Mouse (Mus musculus) layer of hippocampus, postnatal 10 days (tissue): ENCODE results near the gene Bsnd. TPM values are rescaled to one million over a fixed set of nuclear protein-coding genes. Genes with fewer than 3 reads are reported as not detected.

ENCODE experiments used
- DNase-seq, 2 experiments: peaks; one replicate each; pipeline ENCODE4 v3.0.0; 2021; ENCODE audit warnings: low spot score in 2 of 2
- long read RNA-seq: library from polyadenylated mRNA; stranded (forward); transcript quantifications from one replicate; pipeline ENCODE4 v2.0.0, GENCODE M21; 2023
- total RNA-seq, 2 experiments: library from RNA; stranded (reverse); gene quantifications; 2 replicates each; pipeline ENCODE4 v1.2.3; 2021

Bsnd gene
- not detected for total RNA-seq
- long read RNA-seq = 0 reads

DNA sequence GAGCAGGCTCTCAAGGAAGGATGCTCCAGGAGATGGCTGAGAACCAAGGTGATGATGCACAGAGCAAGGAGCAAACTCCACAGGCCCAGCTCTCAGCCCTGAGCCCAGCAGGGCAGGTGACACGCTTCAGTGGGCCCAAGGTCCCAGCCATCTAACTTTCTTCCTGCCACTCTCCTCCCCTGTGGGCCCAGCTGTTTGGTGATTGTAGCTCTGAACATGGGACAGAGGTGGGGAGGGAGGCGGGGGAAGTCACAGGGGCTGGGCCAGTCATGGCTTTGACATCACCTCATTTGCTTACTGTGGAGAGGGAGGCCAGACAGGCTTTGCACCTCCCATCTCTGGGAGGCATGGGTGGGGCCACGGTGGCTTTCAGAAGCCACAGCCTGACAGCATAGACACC lies at the start of gene Bsnd:
TSS of gene Bsnd (minus strand) at position 168 of the 400 bp plus-strand sequence.
- no peak for DNase-seq

DNA sequence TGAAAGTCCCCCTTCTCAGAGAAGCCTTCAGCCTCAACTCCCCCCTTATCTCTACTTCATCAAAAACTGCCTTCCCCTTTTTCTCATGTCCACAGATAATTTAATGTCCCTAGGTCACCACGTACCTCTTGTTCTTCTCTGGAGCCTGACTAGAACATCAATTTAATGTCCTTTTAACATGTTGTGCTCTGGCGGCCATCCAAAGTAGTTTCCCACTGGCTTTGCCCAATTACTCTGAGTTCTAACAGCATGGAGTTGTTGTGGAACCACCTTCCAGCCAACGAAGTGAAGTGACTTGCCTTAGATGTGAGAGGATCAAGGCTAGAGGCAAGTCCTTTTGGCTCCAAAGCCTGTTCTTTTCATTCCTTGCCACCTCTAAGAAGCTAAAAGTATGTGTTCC lies 49.4 kb upstream of the Bsnd start:
- DNase-seq = no peak

DNA sequence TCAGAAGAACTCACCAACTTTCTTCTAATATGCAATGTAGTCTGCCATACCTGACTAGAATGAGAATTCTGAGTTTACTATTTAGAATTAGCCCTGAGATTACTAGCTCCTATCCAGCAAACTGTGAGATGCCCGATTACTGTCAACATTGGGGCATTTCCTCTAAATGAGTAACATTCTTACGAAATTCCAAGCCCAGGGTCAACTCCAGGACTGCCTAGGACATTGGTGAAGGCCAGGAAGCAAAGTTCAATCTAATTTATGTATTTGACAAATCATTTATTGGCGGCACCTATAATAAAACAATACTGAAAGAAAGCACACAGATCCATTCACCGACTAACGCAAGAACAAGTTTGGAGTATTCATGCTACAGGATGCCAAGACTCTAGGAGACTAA lies 47.7 kb upstream of the Bsnd start:
- DNase-seq = no peak

DNA sequence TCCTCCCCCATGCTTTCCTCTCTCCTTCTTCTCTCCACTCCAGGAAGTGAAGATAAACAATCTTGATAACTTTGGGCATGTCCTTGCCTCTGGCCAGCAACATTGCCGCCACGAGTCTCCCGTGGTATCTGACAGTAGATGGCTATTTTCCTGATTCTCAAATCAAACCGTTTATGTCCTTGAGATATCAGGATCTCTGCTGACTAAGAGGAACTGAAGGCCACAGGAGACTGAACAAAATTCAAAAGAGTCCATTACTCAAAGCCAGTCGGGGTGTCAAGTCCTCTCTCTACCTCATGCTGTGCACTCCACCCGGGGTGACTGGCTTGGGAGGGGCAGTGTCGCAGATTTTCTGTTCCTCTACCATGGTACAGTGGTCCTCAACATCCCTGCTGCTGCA lies 42.2 kb upstream of the Bsnd start:
- no peak for DNase-seq

DNA sequence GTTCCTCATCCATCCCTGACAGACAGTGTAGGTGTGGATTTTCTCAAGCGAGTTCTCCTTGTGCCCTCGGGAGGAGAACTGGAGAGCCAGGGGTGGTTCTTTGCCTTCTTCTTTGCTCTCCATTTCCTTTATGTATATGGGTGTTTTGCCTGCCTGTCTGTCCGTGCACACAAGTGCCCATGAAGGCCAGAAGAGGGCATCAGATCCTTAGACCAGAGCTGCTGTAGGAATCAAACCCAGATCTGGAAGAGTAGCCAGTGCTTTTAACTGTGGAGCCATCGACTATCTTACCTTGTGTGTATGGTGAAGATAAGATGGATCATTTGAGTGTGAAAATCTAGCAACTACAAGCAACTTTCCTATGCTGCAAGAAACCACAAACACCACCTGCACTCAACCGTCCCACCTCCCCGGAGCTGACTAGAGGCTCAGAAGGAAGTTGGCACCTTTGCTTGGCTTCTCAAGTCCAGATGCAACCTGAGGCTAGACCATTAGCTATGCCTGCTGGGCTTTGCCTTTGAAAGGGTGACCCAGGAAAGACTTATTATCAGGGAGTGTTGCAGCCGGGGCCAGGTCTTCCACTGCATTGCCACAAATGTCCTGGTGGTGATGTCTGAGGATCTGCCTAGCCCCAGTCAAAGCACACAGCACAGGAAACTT lies 41.5 kb upstream of the Bsnd start:
- DNase-seq = no peak

DNA sequence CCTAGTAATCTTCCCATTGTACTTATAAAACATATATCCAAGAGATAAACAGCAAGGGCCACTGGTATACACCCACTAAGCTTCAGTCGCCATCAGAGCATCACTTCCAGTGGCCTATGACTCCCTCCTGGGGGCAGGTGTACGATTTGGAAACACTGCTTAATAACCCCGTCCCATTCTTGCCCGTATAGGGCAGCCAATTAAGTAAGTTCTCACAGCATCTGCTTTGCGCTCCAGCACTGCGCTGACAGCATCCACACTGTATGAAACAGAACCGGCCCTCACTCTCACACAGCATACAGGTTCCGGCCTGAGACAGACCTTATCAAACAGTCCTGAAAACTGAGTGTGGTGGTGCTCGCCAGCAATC lies 38.0 kb upstream of the Bsnd start:
- no peak for DNase-seq

DNA sequence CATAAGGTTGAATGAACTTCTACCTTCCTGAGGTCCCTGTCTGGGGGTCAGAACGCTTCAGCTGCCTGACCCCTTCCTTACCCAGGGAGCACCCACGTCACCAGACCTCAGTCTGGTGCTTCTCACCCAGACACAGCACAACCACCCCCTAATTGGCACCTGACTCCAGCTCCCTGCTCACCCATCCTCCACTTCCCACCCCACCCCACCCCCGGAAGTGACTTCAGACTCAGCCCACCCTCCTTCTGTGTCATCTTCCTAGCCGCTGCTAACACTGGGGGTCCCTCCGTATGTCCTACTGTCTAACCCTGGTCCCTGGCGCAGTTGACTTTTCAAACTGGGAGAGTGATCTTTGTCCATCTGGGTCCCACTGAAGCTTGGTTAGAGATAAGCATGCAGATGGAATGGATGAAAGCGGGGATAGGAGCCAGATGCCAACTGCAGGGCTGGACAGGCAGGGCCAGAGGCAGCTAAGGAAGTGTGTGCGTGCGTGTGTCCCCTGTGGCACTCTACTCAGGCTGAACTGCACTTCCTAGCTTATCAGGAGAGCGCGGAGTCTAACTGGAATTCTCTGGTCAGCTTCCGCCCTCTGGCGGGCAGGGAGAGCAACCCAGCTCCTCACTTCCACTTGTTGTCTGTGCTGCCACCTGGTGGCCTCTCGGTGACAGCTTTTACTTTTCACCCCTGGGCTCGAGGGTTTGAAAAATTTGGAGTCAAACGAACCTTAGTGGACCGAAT lies 37.5 kb upstream of the Bsnd start:
- DNase-seq = peak; percentile 95 to 96

DNA sequence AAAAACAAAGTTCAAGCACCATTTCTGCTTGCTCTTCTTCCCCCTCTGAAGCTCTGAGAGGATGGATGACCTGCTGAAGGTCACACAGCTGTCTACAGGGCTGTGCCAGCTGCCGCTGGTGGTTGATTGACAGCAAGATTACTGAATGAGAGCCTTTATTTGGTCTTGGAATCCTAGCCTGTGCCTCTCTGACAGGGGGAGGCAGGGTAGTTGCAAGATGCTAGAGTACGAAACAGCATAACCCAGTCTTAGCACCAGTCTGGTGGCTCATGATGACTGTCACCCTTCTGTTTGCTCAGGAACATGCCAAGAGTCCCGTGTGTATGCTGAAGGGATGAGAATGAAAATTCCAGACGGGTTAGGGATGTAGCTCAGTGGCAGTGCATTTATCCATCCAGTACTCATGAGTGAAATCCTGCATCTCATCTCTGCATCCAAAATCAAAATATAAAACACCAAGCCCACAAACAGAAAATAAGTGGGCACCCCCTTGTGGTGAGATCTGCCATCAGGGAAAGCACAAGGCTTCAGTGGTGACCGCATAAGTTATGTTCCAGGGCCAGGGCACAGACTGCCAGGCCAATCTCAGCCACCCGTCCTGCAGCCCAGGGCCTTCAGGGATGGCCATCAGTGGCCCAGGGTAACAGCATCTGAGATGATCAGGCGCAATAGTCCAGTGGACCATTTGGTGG lies 35.9 kb upstream of the Bsnd start:
- peak; percentile 36 to 61 for DNase-seq

DNA sequence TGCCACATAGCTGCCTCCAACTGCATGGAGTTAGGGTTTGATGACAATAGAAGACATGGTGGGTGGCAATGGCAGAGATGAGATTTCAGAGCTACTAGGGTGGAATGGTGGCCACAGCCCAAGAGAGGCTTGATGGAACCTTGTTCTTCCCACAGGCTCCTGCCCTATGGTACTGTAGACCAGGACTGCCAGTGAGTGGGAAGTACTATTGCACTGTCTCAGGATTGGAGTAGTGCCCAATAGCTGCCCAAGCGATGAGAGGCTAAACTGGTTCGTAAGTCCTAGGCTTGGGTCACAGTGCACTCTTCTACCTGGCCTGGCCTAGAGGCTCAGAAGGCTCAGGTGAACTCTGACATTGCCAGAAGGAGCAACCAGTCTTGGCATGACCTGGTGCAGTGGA lies 32.9 kb upstream of the Bsnd start:
- no peak for DNase-seq

DNA sequence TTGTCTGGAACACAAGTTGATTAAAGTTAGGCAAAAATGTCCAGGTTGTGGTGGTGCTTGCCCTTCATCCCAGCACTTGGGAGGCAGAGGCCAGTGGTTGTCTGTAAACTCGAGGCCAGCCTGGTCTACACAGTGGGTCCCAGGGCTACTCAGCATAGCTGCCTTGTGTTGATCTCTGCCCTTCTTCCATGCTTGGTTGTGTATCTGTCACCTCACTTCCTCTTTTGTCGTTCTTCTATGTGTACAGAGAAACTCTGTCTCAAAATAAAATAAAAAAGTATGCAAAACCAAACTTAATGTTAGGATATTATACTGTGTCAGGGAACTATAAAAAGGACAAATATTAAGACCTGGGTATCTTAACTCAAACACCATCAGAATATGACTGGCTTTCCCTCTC lies 32.0 kb upstream of the Bsnd start:
- no peak for DNase-seq

DNA sequence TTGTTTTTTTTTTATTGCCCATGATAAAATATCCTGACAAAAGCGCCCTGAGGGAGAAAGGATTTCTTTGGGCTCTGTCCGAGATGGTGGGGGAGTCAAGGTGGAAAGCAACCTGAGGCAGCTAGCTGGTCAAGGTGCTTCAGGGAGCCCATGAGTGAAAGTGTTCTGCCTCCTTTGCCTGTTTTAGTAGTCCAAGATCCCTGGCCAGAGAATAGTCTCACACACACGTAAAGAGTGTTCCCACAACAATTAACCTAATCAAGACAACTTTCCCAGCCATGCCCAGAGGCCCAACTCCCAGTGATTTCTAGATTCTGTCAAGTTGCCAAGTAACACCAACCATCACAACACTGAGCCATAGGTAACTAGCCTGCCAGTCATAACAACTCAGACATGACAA lies 30.5 kb upstream of the Bsnd start:
- no peak for DNase-seq

DNA sequence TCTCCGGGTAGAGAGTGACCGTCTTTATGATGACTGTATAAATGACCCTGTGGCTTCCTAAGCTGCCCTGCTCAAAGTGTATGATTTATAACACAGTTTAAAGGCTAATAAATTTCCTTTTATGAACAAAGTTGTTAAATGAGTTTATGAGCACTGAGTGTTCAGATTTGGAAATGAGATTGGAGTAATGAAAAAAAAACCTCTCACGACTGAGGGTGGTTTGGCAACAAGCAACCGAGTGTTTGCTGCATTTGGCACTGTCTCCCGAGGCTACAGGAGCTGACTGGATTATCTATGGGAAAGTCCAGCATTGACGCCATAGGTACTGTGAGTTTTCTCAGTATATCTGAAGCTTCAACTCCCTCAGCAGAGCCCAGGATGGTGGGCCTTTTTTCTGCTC lies 22.5 kb upstream of the Bsnd start:
- DNase-seq = no peak

DNA sequence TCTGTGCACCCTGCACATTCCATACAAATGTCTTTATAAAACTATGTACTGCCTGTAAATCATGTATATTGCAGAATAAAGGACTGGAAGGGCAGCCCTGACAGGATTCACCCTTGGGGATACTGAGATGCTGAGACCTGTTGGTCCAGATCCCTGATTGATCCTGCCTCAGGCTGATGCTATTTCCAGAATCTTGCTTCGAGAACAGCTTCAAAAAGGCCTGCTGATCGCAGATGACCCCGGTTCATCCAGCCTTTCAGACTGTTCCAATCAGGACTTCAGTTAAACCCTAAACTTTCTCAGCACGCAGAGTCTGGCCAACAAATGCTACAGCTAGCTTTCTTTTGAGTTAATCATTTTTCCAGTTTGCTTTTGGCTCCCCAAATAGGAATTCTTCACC lies 17.8 kb upstream of the Bsnd start:
- DNase-seq = no peak

DNA sequence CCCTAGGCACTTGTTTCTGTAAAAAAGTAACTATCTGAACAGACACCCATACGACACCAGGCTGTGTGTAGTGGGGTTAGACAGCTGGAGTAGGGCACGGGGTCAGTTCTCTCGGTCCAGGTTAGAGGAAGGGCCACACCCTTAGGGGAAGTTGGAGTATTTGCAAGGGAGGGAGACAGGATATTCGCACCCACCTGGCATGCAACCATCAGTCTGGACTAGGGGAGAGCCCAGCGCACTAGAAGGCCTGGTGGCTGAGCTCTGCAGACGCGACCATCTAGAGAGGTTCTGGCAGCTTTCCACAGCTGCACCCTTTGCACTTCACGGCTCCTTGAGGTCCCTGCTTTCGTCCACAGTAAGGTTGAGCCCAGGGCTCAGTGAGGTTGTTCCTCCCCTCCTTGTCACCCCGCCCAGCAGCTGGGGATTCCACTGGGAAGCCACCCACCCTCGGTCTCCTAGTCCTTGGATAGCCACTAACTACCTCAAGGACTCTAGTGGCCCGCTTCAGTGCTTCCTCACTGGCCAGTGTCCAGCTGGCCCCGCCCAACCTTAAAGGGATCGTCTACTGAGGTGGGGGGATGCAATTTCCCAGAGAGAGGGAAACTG lies 13.5 kb upstream of the Bsnd start:
- DNase-seq = no peak

DNA sequence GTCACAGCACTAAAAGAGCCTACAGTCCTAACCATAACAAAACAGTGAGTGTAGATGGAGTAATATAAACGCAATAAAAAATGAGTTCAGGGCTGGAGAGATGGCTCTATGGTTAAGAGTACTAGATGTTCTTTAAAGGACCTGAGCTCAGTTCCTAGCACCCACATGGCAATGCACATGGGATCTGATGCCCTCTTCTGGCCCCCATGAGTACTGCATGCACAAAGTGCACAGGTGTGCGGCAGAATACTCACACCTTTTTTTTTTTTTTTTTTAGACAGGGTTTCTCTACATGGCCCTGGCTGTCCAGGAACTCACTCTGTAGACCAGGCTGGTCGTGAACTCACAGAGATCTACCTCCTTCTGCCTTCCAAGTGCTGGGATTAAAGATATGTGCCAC lies 11.5 kb upstream of the Bsnd start:
- DNase-seq = no peak

DNA sequence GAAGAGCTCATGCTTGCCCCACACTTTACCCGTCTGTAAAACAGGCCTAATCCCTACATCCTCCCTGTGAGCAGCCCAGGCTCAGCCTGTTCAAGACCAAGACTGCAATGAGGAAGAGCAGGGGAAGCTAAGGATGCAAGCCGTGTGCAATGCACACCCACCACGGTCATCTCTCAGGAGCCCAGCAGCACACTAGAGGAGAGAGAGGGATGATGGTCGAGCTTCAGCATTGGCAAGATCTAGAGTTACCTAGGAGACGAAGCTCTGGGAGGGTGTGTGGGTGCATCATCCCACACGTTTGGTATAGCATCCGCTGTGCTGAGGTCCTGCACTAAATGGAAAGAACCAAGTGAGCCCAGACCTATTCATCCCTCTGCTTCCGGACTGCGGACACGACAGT lies 8.0 kb upstream of the Bsnd start:
- DNase-seq = no peak

DNA sequence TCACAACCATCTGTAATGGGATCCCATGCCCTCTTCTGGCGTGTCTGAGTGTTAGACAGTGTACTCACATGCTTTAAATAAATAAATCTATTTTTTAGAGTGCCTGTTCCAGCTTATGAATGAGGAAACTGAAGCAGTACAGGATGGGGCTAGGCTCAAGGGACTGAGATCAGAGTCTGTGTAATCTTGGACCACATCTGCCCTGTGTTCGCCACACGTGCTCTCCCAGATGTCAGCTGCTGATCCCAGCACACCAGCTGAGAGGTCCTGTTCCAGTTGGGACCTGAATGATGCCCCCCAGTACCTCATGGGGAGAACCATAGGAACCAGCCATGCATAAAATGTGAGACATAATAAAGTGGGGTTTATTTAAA lies 6.4 kb upstream of the Bsnd start:
- DNase-seq = no peak

DNA sequence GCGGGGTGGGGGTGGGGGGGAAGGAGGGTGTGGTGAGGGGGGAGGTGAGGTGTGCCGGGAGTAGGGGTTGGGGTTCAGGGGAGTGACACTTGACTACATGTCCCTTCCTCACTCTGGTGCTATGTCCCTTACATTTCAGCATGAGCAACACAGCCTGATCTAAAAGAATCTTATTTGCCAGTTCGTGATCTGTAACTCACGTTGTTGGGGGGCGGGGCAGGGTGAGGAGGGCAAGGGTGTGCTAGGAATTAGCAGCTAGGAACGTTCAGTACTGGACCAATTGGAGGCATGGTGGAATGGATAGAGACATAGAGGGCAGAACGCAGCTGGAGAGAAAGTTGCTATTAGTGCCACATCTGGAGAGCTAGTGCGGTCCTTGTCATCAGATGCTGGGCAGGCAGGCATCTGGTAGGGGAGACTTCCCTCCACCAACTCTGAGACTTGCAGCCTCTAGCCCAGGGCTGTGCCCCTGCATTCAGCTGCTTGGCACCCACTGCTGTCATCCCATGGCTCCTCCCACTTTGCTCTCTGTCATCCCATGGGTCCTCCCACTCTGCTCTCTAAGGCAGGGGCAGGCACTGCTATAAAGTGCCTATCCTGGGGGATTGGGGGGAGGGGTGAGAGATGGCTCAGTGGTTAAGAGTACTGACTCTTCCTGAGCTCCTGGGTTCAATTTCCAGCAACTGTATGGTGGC lies 5.8 kb upstream of the Bsnd start:
- DNase-seq = no peak

DNA sequence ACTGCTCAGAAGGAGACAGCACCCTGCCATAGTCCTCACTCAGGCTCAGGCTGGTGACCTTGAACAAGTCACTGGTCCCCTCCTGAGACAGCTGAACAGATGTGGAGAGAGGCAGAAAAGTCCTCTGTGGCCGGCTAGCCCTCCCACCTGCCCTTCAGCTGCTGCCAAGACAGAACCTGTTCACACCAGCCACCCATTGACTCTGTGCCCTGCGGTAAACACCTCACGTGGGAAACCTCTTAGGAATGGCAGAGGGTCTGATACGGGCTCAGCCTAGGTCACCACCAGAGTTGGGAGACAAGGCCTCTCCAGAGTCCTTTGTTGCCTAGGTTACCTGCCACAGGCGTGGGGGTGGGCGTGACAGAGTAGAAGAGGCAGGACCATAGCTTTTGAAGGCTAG lies 4.8 kb upstream of the Bsnd start:
- no peak for DNase-seq

DNA sequence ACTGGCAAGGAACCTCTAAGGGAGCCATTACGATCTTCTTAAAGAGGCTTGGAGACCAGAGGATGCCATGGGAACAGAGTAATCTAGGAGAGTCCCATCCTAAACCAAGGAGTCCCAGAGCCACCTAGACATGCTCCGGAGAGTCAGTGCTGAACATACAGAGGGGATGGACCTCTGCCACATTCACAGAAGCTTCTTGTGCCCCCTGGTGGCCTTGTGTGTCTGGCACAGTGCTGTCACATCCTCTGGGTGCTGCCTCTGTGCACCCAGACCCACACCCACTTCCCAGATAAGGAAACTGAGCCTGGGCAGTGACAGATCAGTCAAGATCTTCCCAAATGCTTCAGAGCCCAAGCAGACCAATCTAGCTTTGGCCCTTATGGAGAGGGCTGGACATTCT lies 1.6 kb upstream of the Bsnd start:
- no peak for DNase-seq

DNA sequence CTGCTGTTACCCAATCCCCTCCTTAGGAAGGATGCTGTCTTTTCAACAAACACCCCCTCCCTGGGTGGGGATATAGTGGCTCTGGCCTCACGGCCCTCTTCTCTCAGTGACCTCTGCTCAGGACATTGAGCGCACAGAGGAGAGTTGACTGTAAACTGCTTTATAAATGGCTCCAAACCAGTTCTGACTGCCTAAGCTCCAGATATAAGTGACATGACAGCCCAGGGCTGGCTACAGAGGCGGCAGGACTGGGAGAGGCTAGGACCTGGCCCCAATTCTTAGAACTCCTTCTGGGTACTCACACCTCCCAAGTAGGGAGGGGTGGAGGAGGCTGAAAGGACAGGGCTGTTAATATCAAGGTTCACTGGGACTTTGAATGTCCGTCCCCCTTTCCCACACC lies 1.5 kb downstream of the Bsnd start:
- no peak for DNase-seq

DNA sequence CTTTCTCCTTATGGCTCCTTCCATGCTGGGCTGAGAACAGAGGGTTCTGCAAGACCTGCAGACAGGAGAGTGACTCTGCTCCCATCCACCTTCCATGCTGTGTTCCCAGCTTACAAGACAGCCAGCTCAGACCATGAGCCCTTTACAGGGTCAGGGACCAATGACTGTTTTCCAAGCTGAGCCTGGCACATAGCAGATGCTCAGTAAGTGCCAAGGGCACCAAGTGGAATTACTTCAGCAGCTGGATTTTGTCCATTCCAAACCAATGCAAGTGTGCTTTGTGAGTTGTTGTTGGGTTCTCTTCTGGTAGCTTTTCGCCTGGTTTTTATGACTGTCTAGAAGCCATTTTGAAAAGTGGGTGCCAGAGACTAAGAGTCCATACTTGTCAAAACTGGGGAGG lies 8.3 kb downstream of the Bsnd start:
- DNase-seq = no peak
